ENCODE assay signal across 7 mouse cellular contexts in the genomic region with DNA sequence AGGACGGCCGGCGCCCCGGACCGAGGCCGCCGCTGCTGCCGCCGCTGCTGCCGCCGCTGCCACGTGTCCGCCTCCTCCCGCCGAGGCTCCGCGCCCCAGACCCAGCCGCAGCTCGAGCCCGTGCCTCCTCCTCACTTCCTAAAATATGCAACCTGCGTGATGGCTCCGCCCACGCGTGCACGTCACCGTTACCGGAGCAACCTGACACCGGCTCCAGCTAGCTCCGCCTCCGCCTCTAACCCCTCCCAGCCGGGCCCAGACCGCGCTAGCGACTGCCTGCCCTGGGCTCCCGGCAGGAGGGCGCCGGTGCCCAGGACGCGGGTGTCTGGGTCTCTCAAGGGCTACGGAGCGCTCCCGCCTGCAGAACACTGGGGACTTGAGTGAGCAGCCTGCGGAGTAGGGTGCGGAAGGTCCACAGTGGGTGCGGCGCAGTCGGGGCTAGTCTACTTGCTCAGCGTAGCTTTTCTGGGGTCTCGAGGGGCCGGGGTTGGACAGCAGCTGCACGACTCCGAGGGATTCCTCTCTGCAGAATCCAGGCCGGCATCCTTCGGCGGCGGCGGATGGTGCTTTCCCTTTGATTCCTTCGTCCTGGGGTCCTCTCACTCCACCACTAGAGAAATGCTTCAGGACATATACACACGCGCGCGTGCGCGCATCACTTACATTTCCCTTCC. TPM values are rescaled to one million over a fixed set of nuclear protein-coding genes. Genes with fewer than 3 reads are reported as not detected.
DNase-seq lines count a peak whose midpoint lies in the region; ATAC-seq lines count a peak whose summit lies in the region.

A gene (minus strand): TSS at position 135 of the 674 bp plus-strand sequence.

- peak within 1 kb of the TSS; percentile 84 for H3K4me2 ChIP-seq in intestine, embryonic 15.5 days (replicated peaks)

- under 1% methylated on average over 64 of the region's 64 CpGs for WGBS in intestine, embryonic 15.5 days
- under 1% methylated on average over 48 of the region's 64 CpGs for WGBS in midbrain, embryonic 10.5 days

- peak within 1 kb of the TSS; percentile 98 for H3K27ac ChIP-seq in intestine, embryonic 15.5 days
- peak within 1 kb of the TSS; percentile 99 for H3K27ac ChIP-seq in midbrain, embryonic 10.5 days (replicated peaks)

- H3K4me3 ChIP-seq in intestine, embryonic 15.5 days (replicated peaks), result peak within 1 kb of the TSS; percentile 93
- peak within 1 kb of the TSS; percentile 88 for H3K4me3 ChIP-seq in midbrain, embryonic 10.5 days

- H3K4me1 ChIP-seq in intestine, embryonic 15.5 days (replicated peaks), result peaks cover 22% of the 10 kb centered on the region
- H3K4me1 ChIP-seq in midbrain, embryonic 10.5 days, result peaks cover 54% of the 10 kb centered on the region

- no peaks in the 10 kb centered on the region for H3K36me3 ChIP-seq in intestine, embryonic 15.5 days
- no peaks in the 10 kb centered on the region for H3K36me3 ChIP-seq in midbrain, embryonic 10.5 days

- H3K9ac ChIP-seq in intestine, embryonic 15.5 days, result peak within 1 kb of the TSS; percentile 95

- DNase-seq in adrenal gland, adult 2 months, result peak; percentile 99
- peak; percentile 98 for DNase-seq in embryo, embryonic 11.5 days (ENCODE audit: low read depth, low spot score)
- peak; percentile 96 to 98 for DNase-seq in gastrocnemius, postnatal 36 days
- peak; percentile 99 for DNase-seq in left cerebral cortex, postnatal 25 days (ENCODE audit: low spot score in 2 of 2)
- DNase-seq in midbrain, embryonic 10.5 days (ENCODE audit: low spot score), result peak; percentile 98
- peak; percentile 95 for DNase-seq in right cerebral cortex, postnatal 4 days

- ATAC-seq in intestine, embryonic 15.5 days, result peak; percentile 97

- intact Hi-C loops in gastrocnemius, postnatal 36 days (cut with DNase I), result loop anchor here (5.0 kb wide), 2 partner anchors 52 to 97 kb away; no protein-coding TSS in a partner anchor
- intact Hi-C loops in left cerebral cortex, postnatal 25 days (cut with DNase I), result loop anchor here (1.0 to 5.0 kb wide), 4 partner anchors 56 to 202 kb away; no protein-coding TSS in a partner anchor

- no peaks in the 10 kb centered on the region for H3K9me3 ChIP-seq in intestine, embryonic 15.5 days
- H3K9me3 ChIP-seq in midbrain, embryonic 10.5 days (replicated peaks), result no peaks in the 10 kb centered on the region

- no peaks in the 10 kb centered on the region for H3K27me3 ChIP-seq in intestine, embryonic 15.5 days (replicated peaks)
- H3K27me3 ChIP-seq in midbrain, embryonic 10.5 days (ENCODE audit: low read depth, poor library complexity, severe bottlenecking), result peaks cover 14% of the 10 kb centered on the region

RNA-seq across cellular contexts. Expression of the gene that starts here (rescaled TPM):
- 1,000 to 10,000 TPM in 1 of 2 experiments, 100 to 1,000 TPM in 1; 611 to 1,035 TPM for total RNA-seq in adrenal gland, adult 2 months (2021)
- 301 and 380 TPM in 2 replicates for polyA plus RNA-seq in adrenal gland, adult 2 months (2012; rRNA removed)
- total RNA-seq in gastrocnemius, postnatal 36 days (2021), result 10 to 100 TPM; 56.5 to 60.1 TPM
- 247 and 251 TPM in 2 replicates for polyA plus RNA-seq in intestine, embryonic 15.5 days (2015; fragmentation: Nextera tagmentation; extraction: Ambion mirVana)
- total RNA-seq in left cerebral cortex, postnatal 25 days (2021), result 1,000 to 10,000 TPM; 1,156 to 1,300 TPM
- 39.6 and 43.5 TPM in 2 replicates for polyA plus RNA-seq in midbrain, embryonic 10.5 days (2016; fragmentation: Nextera tagmentation; extraction: Ambion mirVana)

Comparison
In these comparisons a context has a peak if more than half of its experiments do, and no peak if none do; other contexts are left out.
1. Peak in every context shown above with its lines: DNase-seq, ATAC-seq, H3K4me3 ChIP-seq and H3K27ac ChIP-seq.
2. RNA of the gene that starts here (total RNA-seq): 1,156 to 1,300 TPM in left cerebral cortex, postnatal 25 days and 611 to 1,035 TPM in adrenal gland, adult 2 months; 56.5 to 60.1 TPM in gastrocnemius, postnatal 36 days; every median in the first group is over 10 times any median in the second.